In genomic region chr19:37172566-37173130, GRCm38 (mm10) we compare ENCODE assay signal across 8 mouse cellular contexts. TPM values are rescaled to one million over a fixed set of nuclear protein-coding genes. Genes with fewer than 3 reads are reported as not detected.
DNase-seq lines count a peak whose midpoint lies in the region; ATAC-seq and TF ChIP-seq lines count a peak whose summit lies in the region.

No protein-coding gene starts in this region.

- peak; percentile 18 for DNase-seq in kidney, adult 2 months
- DNase-seq in kidney, postnatal 25 days, result no peak
- peak; percentile 51 for DNase-seq in Muller cell, postnatal 12 days (ENCODE audit: inconsistent ontology term)
- no peak for DNase-seq in forebrain, embryonic 14.5 days (ENCODE audit: low spot score)
- DNase-seq in urinary bladder, adult 18-20 months (ENCODE audit: low spot score in 2 of 2), result no peak
- no peak for DNase-seq in frontal cortex, postnatal 10 days (ENCODE audit: low spot score in 2 of 2)
- DNase-seq in thymus, adult 18-20 months, result no peak

- H3K9me3 ChIP-seq in forebrain, embryonic 14.5 days (replicated peaks; ENCODE audit: control insufficient read depth, low read length), result no peaks in the 10 kb centered on the region
- no peaks in the 10 kb centered on the region for H3K9me3 ChIP-seq in liver, embryonic 16.5 days (replicated peaks; ENCODE audit: control insufficient read depth, low read length)

- peaks cover 3% of the 10 kb centered on the region; the same call in 1 of the 2 replicates for H3K4me1 ChIP-seq in kidney, adult 2 months (ENCODE audit: control insufficient read depth, insufficient read depth, low read length)
- peaks cover 12% of the 10 kb centered on the region; the same call in 1 of the 2 replicates for H3K4me1 ChIP-seq in forebrain, embryonic 14.5 days (ENCODE audit: control insufficient read depth, insufficient read depth, low read length)
- H3K4me1 ChIP-seq in liver, embryonic 16.5 days (ENCODE audit: control insufficient read depth, low read depth, low read length), result peaks cover 15% of the 10 kb centered on the region

- H3K36me3 ChIP-seq in kidney, adult 2 months (ENCODE audit: control insufficient read depth, insufficient read depth, low read length), result peaks cover 2% of the 10 kb centered on the region
- H3K36me3 ChIP-seq in forebrain, embryonic 14.5 days (ENCODE audit: control insufficient read depth, insufficient read depth, low read length), result no peaks in the 10 kb centered on the region
- H3K36me3 ChIP-seq in liver, embryonic 16.5 days (ENCODE audit: control insufficient read depth, insufficient read depth), result peaks cover 7% of the 10 kb centered on the region

- WGBS in kidney, adult 2 months, result 57% methylated on average over 11 of the region's 11 CpGs
- WGBS in forebrain, embryonic 14.5 days, result 76% methylated on average over 11 of the region's 11 CpGs
- WGBS in liver, embryonic 16.5 days (ENCODE audit: insufficient replicate concordance), result 65% methylated on average over 11 of the region's 11 CpGs

- ATAC-seq in forebrain, embryonic 14.5 days, result no peak
- ATAC-seq in liver, embryonic 16.5 days (ENCODE audit: low read depth), result no peak

- no peaks in the 10 kb centered on the region for H3K27me3 ChIP-seq in kidney, adult 2 months (replicated peaks; ENCODE audit: control insufficient read depth, insufficient read depth, low read length)
- H3K27me3 ChIP-seq in forebrain, embryonic 14.5 days (replicated peaks; ENCODE audit: control insufficient read depth, insufficient read depth, low read length), result peaks cover 7% of the 10 kb centered on the region
- H3K27me3 ChIP-seq in liver, embryonic 16.5 days (ENCODE audit: control insufficient read depth, insufficient read depth, low read depth, low read length), result peaks cover 47% of the 10 kb centered on the region

- H3K9ac ChIP-seq in forebrain, embryonic 14.5 days (ENCODE audit: low read length), result peak overlapping the region; percentile 29; the same call in 1 of the 2 replicates
- H3K9ac ChIP-seq in liver, embryonic 16.5 days (ENCODE audit: low read depth, low read length), result no peak overlapping the region

- peak overlapping the region; percentile 100 for H3K27ac ChIP-seq in kidney, adult 2 months (ENCODE audit: insufficient read depth, low read depth, low read length)
- no peak overlapping the region for H3K27ac ChIP-seq in forebrain, embryonic 14.5 days (ENCODE audit: low read depth, low read length)
- H3K27ac ChIP-seq in liver, embryonic 16.5 days (ENCODE audit: low read length), result no peak overlapping the region

- no peak for TF ChIP-seq POLR2A in kidney, adult 2 months (IDR thresholded peaks at IDR 0.05; ENCODE audit: low read depth, low read length)

- H3K4me3 ChIP-seq in kidney, adult 2 months (ENCODE audit: insufficient read depth, low read depth, low read length), result peak overlapping the region; percentile 52
- H3K4me3 ChIP-seq in forebrain, embryonic 14.5 days (ENCODE audit: low read depth, low read length), result peak overlapping the region; percentile 69
- 0 out of 2 replicates have a peak overlapping the region, but pooled peaks have one; percentile 2 for H3K4me3 ChIP-seq in liver, embryonic 16.5 days (ENCODE audit: low read depth, low read length)

- H3K4me2 ChIP-seq in forebrain, embryonic 14.5 days (ENCODE audit: low read length), result peak overlapping the region; percentile 100
- peak overlapping the region; percentile 91; the same call in 1 of the 2 replicates for H3K4me2 ChIP-seq in liver, embryonic 16.5 days (ENCODE audit: low read depth, low read length)

- no peak for TF ChIP-seq CTCF in kidney, adult 2 months (conservative IDR thresholded peaks at IDR 0.05; ENCODE audit: insufficient read depth, insufficient read length, low read depth, low read length)

RNA-seq across cellular contexts. Expression of gene March5, which starts 34.7 kb away (rescaled TPM):
- polyA plus RNA-seq in kidney, adult 2 months (2012; rRNA removed), result 32.0 and 43.0 TPM in 2 replicates
- 127 and 143 TPM in 2 replicates for polyA plus RNA-seq in forebrain, embryonic 14.5 days (2014; fragmentation: Nextera tagmentation; extraction: Ambion mirVana)
- 143 and 145 TPM in 2 replicates for polyA plus RNA-seq in liver, embryonic 16.5 days (2015; fragmentation: Nextera tagmentation; extraction: Ambion mirVana)

RNA-seq across cellular contexts. Expression of gene Cpeb3, which starts 35.8 kb away (rescaled TPM):
- polyA plus RNA-seq in kidney, adult 2 months (2012; rRNA removed), result 14.2 and 16.4 TPM in 2 replicates
- polyA plus RNA-seq in forebrain, embryonic 14.5 days (2014; fragmentation: Nextera tagmentation; extraction: Ambion mirVana), result 3.1 and 4.1 TPM in 2 replicates
- 3.7 and 3.8 TPM in 2 replicates for polyA plus RNA-seq in liver, embryonic 16.5 days (2015; fragmentation: Nextera tagmentation; extraction: Ambion mirVana)

Comparison
In these comparisons a context has a peak if more than half of its experiments do, and no peak if none do; other contexts are left out.
1. DNase-seq: peak in kidney, adult 2 months (single experiment) and Muller cell, postnatal 12 days (single experiment); none in kidney, postnatal 25 days (0 of 2), forebrain, embryonic 14.5 days (single experiment), urinary bladder, adult 18-20 months (0 of 2), frontal cortex, postnatal 10 days (0 of 2) and thymus, adult 18-20 months (0 of 2).
2. H3K4me3 ChIP-seq: peak in every context shown above with its lines; median percentile 69 in forebrain, embryonic 14.5 days; 52 in kidney, adult 2 months; 2 in liver, embryonic 16.5 days.